Mouse (Mus musculus): ENCODE data around the gene Elmsan1. TPM values are rescaled to one million over a fixed set of nuclear protein-coding genes. Genes with fewer than 3 reads are reported as not detected.
"Not testable (repeated sequence)": the region's sequence is repeated elsewhere in the genome, so short reads cannot be mapped to it uniquely, and the experiment has no call there.

Elmsan1 gene
- polyA plus RNA-seq, 1 experiment from 2014 or later, result 9.8 TPM

GRCm38 (mm10) chr12:84237036-84237435 is 18.4 kb upstream of the Elmsan1 start:
- not testable (repeated sequence) for H3K27ac ChIP-seq (replicated peaks; ENCODE audit: low read depth, low read length); H3K4me2 ChIP-seq (ENCODE audit: low read depth, low read length); H3K4me1 ChIP-seq (ENCODE audit: control insufficient read depth, insufficient read depth, low read length); H3K27me3 ChIP-seq (replicated peaks; ENCODE audit: control insufficient read depth, insufficient read depth, low read length); DNase-seq (ENCODE audit: low spot score); H3K4me3 ChIP-seq (ENCODE audit: low read depth, low read length); H3K36me3 ChIP-seq (ENCODE audit: control insufficient read depth, insufficient read depth, low read length); ATAC-seq (ENCODE audit: low read depth); H3K9ac ChIP-seq (ENCODE audit: low read depth, low read length); H3K9me3 ChIP-seq (ENCODE audit: control insufficient read depth, low read length)
- 92% methylated on average over 5 of the region's 5 CpGs for WGBS

- WGBS, result 72% methylated on average over 10 of the region's 10 CpGs
- no peak overlapping the region for H3K27ac ChIP-seq (replicated peaks; ENCODE audit: low read depth, low read length)
- H3K4me1 ChIP-seq (ENCODE audit: control insufficient read depth, insufficient read depth, low read length), result no peaks in the 10 kb centered on the region
- no peak overlapping the region for H3K4me3 ChIP-seq (ENCODE audit: low read depth, low read length)
- peak; percentile 68; the same call in 1 of the 2 replicates for ATAC-seq (ENCODE audit: low read depth)
- H3K4me2 ChIP-seq (ENCODE audit: low read depth, low read length), result no peak overlapping the region
- H3K9ac ChIP-seq (ENCODE audit: low read depth, low read length), result no peak overlapping the region
- DNase-seq (ENCODE audit: low spot score), result peak; percentile 76
- H3K27me3 ChIP-seq (replicated peaks; ENCODE audit: control insufficient read depth, insufficient read depth, low read length), result no peaks in the 10 kb centered on the region
- no peaks in the 10 kb centered on the region for H3K36me3 ChIP-seq (ENCODE audit: control insufficient read depth, insufficient read depth, low read length)
- no peaks in the 10 kb centered on the region for H3K9me3 ChIP-seq (ENCODE audit: control insufficient read depth, low read length)
Observed at GRCm38 (mm10) chr12:84235981-84236752, 17.5 kb upstream of the Elmsan1 start.

GRCm38 (mm10) chr12:84235577-84235976 is 16.9 kb upstream of the Elmsan1 start:
- Histone ChIP-seq H3K4me2 (ENCODE audit: low read depth, low read length) (no peak overlapping the region), H3K9me3 (ENCODE audit: control insufficient read depth, low read length) (no peaks in the 10 kb centered on the region), H3K36me3 (ENCODE audit: control insufficient read depth, insufficient read depth, low read length) (no peaks in the 10 kb centered on the region), H3K4me3 (ENCODE audit: low read depth, low read length) (no peak overlapping the region), H3K27ac (replicated peaks; ENCODE audit: low read depth, low read length) (no peak overlapping the region), H3K27me3 (replicated peaks; ENCODE audit: control insufficient read depth, insufficient read depth, low read length) (no peaks in the 10 kb centered on the region), H3K4me1 (ENCODE audit: control insufficient read depth, insufficient read depth, low read length) (no peaks in the 10 kb centered on the region), H3K9ac (ENCODE audit: low read depth, low read length) (no peak overlapping the region)
- WGBS, result 89% methylated on average over 6 of the region's 6 CpGs
- DNase-seq (ENCODE audit: low spot score), result no peak
- ATAC-seq (ENCODE audit: low read depth), result no peak

- Histone ChIP-seq H3K36me3 (ENCODE audit: control insufficient read depth, insufficient read depth, low read length) (no peaks in the 10 kb centered on the region), H3K4me2 (ENCODE audit: low read depth, low read length) (no peak overlapping the region), H3K9ac (ENCODE audit: low read depth, low read length) (no peak overlapping the region), H3K27ac (replicated peaks; ENCODE audit: low read depth, low read length) (no peak overlapping the region), H3K4me1 (ENCODE audit: control insufficient read depth, insufficient read depth, low read length) (no peaks in the 10 kb centered on the region), H3K9me3 (ENCODE audit: control insufficient read depth, low read length) (no peaks in the 10 kb centered on the region), H3K4me3 (ENCODE audit: low read depth, low read length) (no peak overlapping the region), H3K27me3 (replicated peaks; ENCODE audit: control insufficient read depth, insufficient read depth, low read length) (no peaks in the 10 kb centered on the region)
- 84% methylated on average over 8 of the region's 8 CpGs for WGBS
- ATAC-seq (ENCODE audit: low read depth) (no peak), DNase-seq (ENCODE audit: low spot score) (no peak)
Observed at GRCm38 (mm10) chr12:84233488-84234100, 14.9 kb upstream of the Elmsan1 start.

- Histone ChIP-seq H3K9ac (ENCODE audit: low read depth, low read length) (no peak overlapping the region), H3K9me3 (ENCODE audit: control insufficient read depth, low read length) (no peaks in the 10 kb centered on the region), H3K4me1 (ENCODE audit: control insufficient read depth, insufficient read depth, low read length) (no peaks in the 10 kb centered on the region), H3K4me2 (ENCODE audit: low read depth, low read length) (no peak overlapping the region), H3K27me3 (replicated peaks; ENCODE audit: control insufficient read depth, insufficient read depth, low read length) (no peaks in the 10 kb centered on the region), H3K36me3 (ENCODE audit: control insufficient read depth, insufficient read depth, low read length) (no peaks in the 10 kb centered on the region), H3K4me3 (ENCODE audit: low read depth, low read length) (no peak overlapping the region), H3K27ac (replicated peaks; ENCODE audit: low read depth, low read length) (no peak overlapping the region)
- ATAC-seq (ENCODE audit: low read depth) (no peak), DNase-seq (ENCODE audit: low spot score) (no peak)
- 79% methylated on average over 9 of the region's 9 CpGs for whole genome bisulfite sequencing
Observed at GRCm38 (mm10) chr12:84226117-84226840, 7.6 kb upstream of the Elmsan1 start.

- Histone ChIP-seq H3K4me3 (ENCODE audit: low read depth, low read length) (peak overlapping the region; percentile 38), H3K36me3 (ENCODE audit: control insufficient read depth, insufficient read depth, low read length) (no peaks in the 10 kb centered on the region), H3K4me2 (ENCODE audit: low read depth, low read length) (peak overlapping the region; percentile 61), H3K27me3 (replicated peaks; ENCODE audit: control insufficient read depth, insufficient read depth, low read length) (no peaks in the 10 kb centered on the region), H3K4me1 (ENCODE audit: control insufficient read depth, insufficient read depth, low read length) (peaks cover under 1% of the 10 kb centered on the region; the same call in 1 of the 2 replicates), H3K9me3 (ENCODE audit: control insufficient read depth, low read length) (no peaks in the 10 kb centered on the region), H3K27ac (replicated peaks; ENCODE audit: low read depth, low read length) (peak overlapping the region; percentile 31), H3K9ac (ENCODE audit: low read depth, low read length) (peak overlapping the region; percentile 52)
- peak; percentile 82 for DNase-seq (ENCODE audit: low spot score)
- ATAC-seq (ENCODE audit: low read depth), result no peak
- WGBS, result under 1% methylated on average over 17 of the region's 17 CpGs
Observed at GRCm38 (mm10) chr12:84222405-84222961, 3.8 kb upstream of the Elmsan1 start.

GRCm38 (mm10) chr12:84220951-84221891 is 2.5 kb upstream of the Elmsan1 start:
- no peak overlapping the region for H3K4me2 ChIP-seq (ENCODE audit: low read depth, low read length)
- H3K4me1 ChIP-seq (ENCODE audit: control insufficient read depth, insufficient read depth, low read length), result peaks cover 8% of the 10 kb centered on the region
- ATAC-seq (ENCODE audit: low read depth) (no peak), DNase-seq (ENCODE audit: low spot score) (no peak)
- no peaks in the 10 kb centered on the region for H3K27me3 ChIP-seq (replicated peaks; ENCODE audit: control insufficient read depth, insufficient read depth, low read length)
- no peak overlapping the region for H3K4me3 ChIP-seq (ENCODE audit: low read depth, low read length)
- H3K36me3 ChIP-seq (ENCODE audit: control insufficient read depth, insufficient read depth, low read length), result no peaks in the 10 kb centered on the region
- no peaks in the 10 kb centered on the region for H3K9me3 ChIP-seq (ENCODE audit: control insufficient read depth, low read length)
- H3K9ac ChIP-seq (ENCODE audit: low read depth, low read length), result no peak overlapping the region
- no peak overlapping the region for H3K27ac ChIP-seq (replicated peaks; ENCODE audit: low read depth, low read length)
- WGBS, result 78% methylated on average over 14 of the region's 14 CpGs

GRCm38 (mm10) chr12:84220515-84220914 is 1.8 kb upstream of the Elmsan1 start:
- ATAC-seq (ENCODE audit: low read depth) (no peak), DNase-seq (ENCODE audit: low spot score) (no peak)
- Histone ChIP-seq H3K9me3 (ENCODE audit: control insufficient read depth, low read length) (no peaks in the 10 kb centered on the region), H3K4me2 (ENCODE audit: low read depth, low read length) (no peak overlapping the region), H3K27ac (replicated peaks; ENCODE audit: low read depth, low read length) (no peak overlapping the region), H3K27me3 (replicated peaks; ENCODE audit: control insufficient read depth, insufficient read depth, low read length) (no peaks in the 10 kb centered on the region), H3K36me3 (ENCODE audit: control insufficient read depth, insufficient read depth, low read length) (no peaks in the 10 kb centered on the region), H3K9ac (ENCODE audit: low read depth, low read length) (no peak overlapping the region), H3K4me3 (ENCODE audit: low read depth, low read length) (no peak overlapping the region), H3K4me1 (ENCODE audit: control insufficient read depth, insufficient read depth, low read length) (peaks cover 14% of the 10 kb centered on the region)
- 81% methylated on average over 4 of the region's 4 CpGs for WGBS
